Mouse (Mus musculus) embryonic facial prominence, embryonic 14.5 days (tissue): Measurements from ENCODE around the gene Myh2. TPM values are rescaled to one million over a fixed set of nuclear protein-coding genes. Genes with fewer than 3 reads are reported as not detected.

Experiments
- ATAC-seq: fragments of 200-750 bp; cut with Nextera tagmentation; 2 replicates; pipeline ENCODE4 v1.8.0; 2017; ENCODE audit warnings: low read depth, moderate number of reproducible peaks, moderate TSS enrichment
- DNase-seq: peaks from one replicate; pipeline ENCODE4 v3.0.0-alpha.2; 2015; ENCODE audit warnings: low spot score
- H3K27ac ChIP-seq: fragments of 300-500 bp; sonication (generic); replicated peaks from 2 replicates; pipeline ENCODE4 v1.5.1; 2014; ENCODE audit warnings: low read depth, mild to moderate bottlenecking, low read length, moderate library complexity
- H3K27me3 ChIP-seq: fragments of 300-500 bp; sonication (generic); replicated peaks from 2 replicates; pipeline ENCODE4 v1.6.1; 2014; ENCODE audit warnings: low read length; ENCODE audit not compliant: control insufficient read depth, insufficient read depth
- H3K36me3 ChIP-seq: fragments of 300-500 bp; sonication (generic); 2 replicates; pipeline ENCODE4 v1.6.1; 2014; ENCODE audit warnings: low read length, mixed read lengths; ENCODE audit not compliant: control insufficient read depth, insufficient read depth
- H3K4me1 ChIP-seq: fragments of 300-500 bp; sonication (generic); 2 replicates; pipeline ENCODE4 v1.6.1; 2014; ENCODE audit warnings: antibody characterized with exemption, low read length; ENCODE audit not compliant: control insufficient read depth, insufficient read depth
- H3K4me2 ChIP-seq: fragments of 300-500 bp; sonication (generic); 2 replicates; pipeline ENCODE4 v1.6.1; 2014; ENCODE audit warnings: low read depth, mild to moderate bottlenecking, low read length, moderate library complexity, mixed read lengths
- H3K4me3 ChIP-seq: fragments of 300-500 bp; sonication (generic); 2 replicates; pipeline ENCODE4 v1.5.1; 2014; ENCODE audit warnings: low read depth, mild to moderate bottlenecking, low read length
- H3K9ac ChIP-seq: fragments of 300-500 bp; sonication (generic); 2 replicates; pipeline ENCODE4 v1.6.1; 2014; ENCODE audit warnings: low read depth, mild to moderate bottlenecking, low read length, moderate library complexity, mixed read lengths
- H3K9me3 ChIP-seq: fragments of 300-500 bp; sonication (generic); 2 replicates; pipeline ENCODE4 v1.6.1; 2016; ENCODE audit warnings: low read length; ENCODE audit not compliant: control insufficient read depth
- WGBS: fragments of 180-500 bp; shearing (Covaris S2); extraction: QIAGEN DNeasy Blood & Tissue Kit; methylation state at CpG from one replicate; pipeline ENCODE4 v1.1.7; 2014; 5-methylcytosine and 5-hydroxymethylcytosine counted together
- polyA plus RNA-seq: library from polyadenylated mRNA; unstranded; fragments of >200 nt; fragmentation: Nextera tagmentation; extraction: Ambion mirVana; gene quantifications from 2 replicates; pipeline ENCODE4 v1.2.1, GENCODE M21; 2014

Myh2 gene
- polyA plus RNA-seq, 1 experiment from 2014 or later = 1.4 TPM

- H3K36me3 ChIP-seq = no peaks in the 10 kb centered on the region
- no peak overlapping the region for H3K27ac ChIP-seq
- H3K9me3 ChIP-seq = no peaks in the 10 kb centered on the region
- no peaks in the 10 kb centered on the region for H3K27me3 ChIP-seq
- no peaks in the 10 kb centered on the region for H3K4me1 ChIP-seq
- DNase-seq (no peak), ATAC-seq (no peak)
- no peak overlapping the region for H3K9ac ChIP-seq
- H3K4me2 ChIP-seq = no peak overlapping the region
- 82% methylated on average over 4 of the region's 4 CpGs for WGBS
- H3K4me3 ChIP-seq = no peak overlapping the region
Observed at GRCm38 (mm10) chr11:67148286-67149012, 22.4 kb upstream of the Myh2 start.

DNA sequence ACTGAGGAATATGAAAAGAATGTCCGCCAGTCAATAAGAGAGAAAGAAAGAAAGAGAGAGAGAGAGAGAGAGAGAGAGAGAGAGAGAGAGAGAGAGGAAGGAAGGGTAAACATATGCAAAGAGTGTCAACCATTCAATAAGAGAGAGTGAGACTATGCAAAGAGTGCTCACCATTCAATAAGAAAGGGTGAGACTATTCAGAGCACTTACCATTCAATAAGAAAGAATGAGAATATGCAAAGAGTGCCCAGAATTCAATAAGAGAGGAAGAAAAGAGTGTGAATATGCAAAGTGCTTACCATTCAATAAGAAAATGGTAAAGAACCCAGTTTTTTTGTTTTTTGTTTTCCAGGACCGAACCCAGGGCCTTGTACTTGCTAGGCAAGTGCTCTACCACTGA, 20.6 kb upstream of the Myh2 start:
- no peaks in the 10 kb centered on the region for H3K4me1 ChIP-seq
- DNase-seq = no peak
- H3K27me3 ChIP-seq = no peaks in the 10 kb centered on the region
- H3K36me3 ChIP-seq = no peaks in the 10 kb centered on the region
- H3K4me2 ChIP-seq = no peak overlapping the region
- no peak overlapping the region for H3K27ac ChIP-seq
- no peaks in the 10 kb centered on the region for H3K9me3 ChIP-seq
- no peak for ATAC-seq
- no peak overlapping the region for H3K9ac ChIP-seq
- WGBS = 82% methylated on average over 2 of the region's 2 CpGs
- no peak overlapping the region for H3K4me3 ChIP-seq

DNA sequence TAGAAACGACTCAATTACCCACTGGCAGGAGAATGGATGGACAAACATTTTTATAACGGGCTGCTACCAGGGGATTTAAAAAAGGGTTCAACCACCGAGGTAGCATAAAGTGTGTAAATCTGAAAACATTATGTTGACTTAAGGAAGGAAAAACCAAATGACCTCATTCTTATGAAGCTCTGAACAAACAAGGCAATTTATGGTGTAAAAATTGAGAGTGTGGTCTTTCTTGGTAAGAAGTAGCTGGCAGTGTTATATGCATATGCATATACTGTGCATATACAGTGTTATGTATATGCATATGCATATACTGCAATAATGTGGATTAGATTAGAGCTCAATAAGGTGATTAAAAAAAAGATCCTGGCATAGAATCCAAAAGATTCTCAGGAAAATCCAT, 19.7 kb upstream of the Myh2 start:
- no peak for ATAC-seq
- Histone ChIP-seq H3K4me2 (no peak overlapping the region), H3K9ac (no peak overlapping the region), H3K4me1 (no peaks in the 10 kb centered on the region), H3K36me3 (no peaks in the 10 kb centered on the region), H3K4me3 (no peak overlapping the region), H3K27ac (no peak overlapping the region), H3K27me3 (no peaks in the 10 kb centered on the region), H3K9me3 (no peaks in the 10 kb centered on the region)
- 64% methylated on average over 3 of the region's 3 CpGs for WGBS
- no peak for DNase-seq

DNA sequence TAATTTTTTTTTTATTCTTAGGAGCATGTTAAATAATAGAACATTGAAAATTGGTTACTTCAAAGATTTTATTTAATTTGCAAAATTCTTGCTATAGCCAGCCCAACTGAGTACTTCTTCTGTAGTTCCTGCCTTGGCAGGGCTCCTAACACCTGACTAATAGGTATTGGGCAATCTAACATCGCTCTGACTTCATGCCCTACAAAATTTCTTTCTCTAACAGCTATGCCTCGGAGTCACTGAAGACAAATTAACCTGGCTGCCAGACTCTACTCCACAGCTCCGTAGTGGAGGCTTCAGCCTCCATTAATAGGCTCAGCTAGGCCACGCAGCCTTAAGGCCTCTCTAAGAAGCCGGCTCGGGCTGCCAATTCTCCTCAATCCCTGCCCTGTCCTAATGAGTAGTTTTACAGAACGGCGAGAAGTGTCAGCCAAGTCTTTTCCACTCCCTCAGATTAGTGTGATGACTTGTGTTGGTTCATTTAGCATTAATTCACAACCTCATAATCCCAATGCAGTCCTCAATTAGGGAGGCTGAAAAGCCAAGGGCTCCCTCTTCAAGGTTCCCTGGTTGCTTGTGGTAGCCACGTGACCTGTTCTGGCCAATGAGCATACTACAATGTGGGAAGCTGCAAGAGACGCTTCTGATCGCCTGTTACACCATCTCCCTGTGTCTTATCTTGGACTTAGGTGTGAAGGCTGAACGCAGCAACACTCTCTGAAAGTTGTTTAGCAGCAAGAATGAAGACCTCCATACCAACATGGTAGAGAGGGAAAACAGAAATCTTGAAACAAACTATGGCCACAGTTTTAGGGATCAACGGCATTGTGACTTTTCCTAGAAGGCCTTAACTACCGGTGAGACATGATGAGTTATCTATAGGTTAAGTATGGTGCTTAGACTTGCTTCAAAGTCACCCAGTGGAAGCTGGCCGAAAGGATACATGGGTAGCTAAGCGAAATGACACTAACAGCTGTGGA, 18.9 kb upstream of the Myh2 start:
- no peak overlapping the region for H3K27ac ChIP-seq
- WGBS = 85% methylated on average over 16 of the region's 16 CpGs
- H3K36me3 ChIP-seq = no peaks in the 10 kb centered on the region
- DNase-seq (no peak), ATAC-seq (no peak)
- H3K9me3 ChIP-seq = no peaks in the 10 kb centered on the region
- H3K4me1 ChIP-seq = no peaks in the 10 kb centered on the region
- no peak overlapping the region for H3K4me2 ChIP-seq
- no peaks in the 10 kb centered on the region for H3K27me3 ChIP-seq
- H3K9ac ChIP-seq = no peak overlapping the region
- H3K4me3 ChIP-seq = no peak overlapping the region

DNA sequence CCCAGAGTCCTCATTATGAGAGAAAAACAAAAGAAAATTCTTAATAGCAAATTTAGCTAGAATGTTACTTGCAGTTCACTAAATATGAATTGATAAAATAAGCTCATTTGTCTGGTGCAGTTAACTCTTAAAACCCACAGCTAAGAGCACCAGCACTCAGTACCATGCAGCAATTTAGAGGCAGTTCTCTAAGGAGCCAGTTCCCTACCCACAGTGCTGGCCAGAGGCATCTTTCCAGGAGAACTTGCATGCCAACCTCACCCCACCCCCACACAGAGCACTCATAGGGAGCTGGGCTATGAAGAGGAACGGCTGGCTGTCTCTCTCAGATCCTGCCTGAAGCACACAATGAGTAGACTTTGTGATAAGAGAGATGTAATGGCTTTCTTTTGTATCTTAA, 17.7 kb upstream of the Myh2 start:
- no peak overlapping the region for H3K4me3 ChIP-seq
- no peaks in the 10 kb centered on the region for H3K4me1 ChIP-seq
- no peak overlapping the region for H3K9ac ChIP-seq
- DNase-seq = peak; percentile 36
- H3K36me3 ChIP-seq = no peaks in the 10 kb centered on the region
- no peaks in the 10 kb centered on the region for H3K9me3 ChIP-seq
- no peak overlapping the region for H3K27ac ChIP-seq
- H3K4me2 ChIP-seq = no peak overlapping the region
- 23% methylated on average over 1 of the region's 1 CpGs for WGBS
- no peak for ATAC-seq
- H3K27me3 ChIP-seq = no peaks in the 10 kb centered on the region

DNA sequence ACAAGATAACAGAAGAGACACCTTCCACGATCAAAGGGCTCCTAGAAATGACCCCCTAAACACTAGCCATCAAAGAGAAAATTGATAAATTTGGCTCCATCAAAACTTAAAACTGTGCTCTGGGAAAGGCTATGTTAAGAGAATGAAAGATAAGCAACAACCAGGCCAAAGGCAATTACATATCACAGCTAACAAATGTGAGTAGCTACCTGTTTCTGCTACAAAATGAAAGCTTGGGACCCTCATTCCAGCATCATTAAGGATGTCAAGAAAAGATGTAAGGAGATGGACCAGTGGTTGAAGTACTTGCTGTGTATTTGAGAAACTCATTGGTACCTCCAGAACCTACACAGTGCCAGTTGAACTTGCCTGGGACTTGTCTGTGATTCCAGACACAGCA, 17.0 kb upstream of the Myh2 start:
- no peak overlapping the region for H3K27ac ChIP-seq
- WGBS = 81% methylated on average over 1 of the region's 1 CpGs
- no peaks in the 10 kb centered on the region for H3K36me3 ChIP-seq
- no peak overlapping the region for H3K9ac ChIP-seq
- DNase-seq = no peak
- H3K4me2 ChIP-seq = no peak overlapping the region
- no peak for ATAC-seq
- H3K27me3 ChIP-seq = no peaks in the 10 kb centered on the region
- H3K4me1 ChIP-seq = no peaks in the 10 kb centered on the region
- no peak overlapping the region for H3K4me3 ChIP-seq
- H3K9me3 ChIP-seq = no peaks in the 10 kb centered on the region

DNA sequence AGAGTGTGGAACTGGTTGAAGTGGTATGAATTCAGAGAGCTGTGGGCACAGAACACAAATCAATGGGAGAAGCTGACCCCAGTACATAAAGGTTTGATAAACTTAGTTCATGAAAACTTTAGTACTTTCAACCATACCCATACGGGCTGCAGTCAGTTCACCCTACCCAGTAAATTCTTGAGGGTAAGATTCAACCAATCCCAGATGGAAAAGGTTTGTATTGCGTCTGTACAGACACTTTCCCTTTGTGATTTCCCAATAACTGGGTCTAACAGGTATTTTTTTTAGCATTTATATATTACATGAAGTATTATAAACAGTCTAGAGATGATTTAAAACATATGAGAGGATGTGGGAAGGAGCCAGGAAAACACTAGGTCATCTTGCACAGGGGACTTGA, 15.2 kb upstream of the Myh2 start:
- Histone ChIP-seq H3K27ac (no peak overlapping the region), H3K4me1 (no peaks in the 10 kb centered on the region), H3K9ac (no peak overlapping the region), H3K4me3 (no peak overlapping the region), H3K27me3 (no peaks in the 10 kb centered on the region), H3K4me2 (no peak overlapping the region), H3K36me3 (no peaks in the 10 kb centered on the region), H3K9me3 (no peaks in the 10 kb centered on the region)
- ATAC-seq = no peak
- 65% methylated on average over 2 of the region's 2 CpGs for WGBS
- DNase-seq = no peak

DNA sequence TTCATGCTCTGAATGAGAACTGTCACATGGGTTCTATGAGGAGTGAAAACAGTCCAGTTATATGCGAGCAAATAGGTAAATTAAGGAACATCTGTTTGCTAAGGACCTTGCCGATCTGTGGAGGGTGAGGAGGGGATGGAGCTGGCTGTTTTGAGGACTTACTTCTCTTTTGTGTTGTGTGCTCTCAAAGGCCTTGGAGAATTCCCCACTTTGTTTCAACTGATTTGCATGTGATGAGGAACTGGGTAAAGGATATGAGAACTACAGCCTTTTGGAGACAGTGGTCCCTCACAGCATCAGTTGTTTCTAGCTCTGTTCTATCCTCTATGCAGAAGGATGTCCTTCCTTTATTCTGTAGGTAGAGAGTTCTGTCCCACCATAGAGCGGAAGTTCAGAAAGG, 10.7 kb upstream of the Myh2 start:
- H3K9ac ChIP-seq = no peak overlapping the region

More for the DNA sequence above, 10.7 kb upstream of the Myh2 start:
- 81% methylated on average over 3 of the region's 3 CpGs for WGBS
- no peak overlapping the region for H3K4me3 ChIP-seq
- no peak overlapping the region for H3K4me2 ChIP-seq
- no peaks in the 10 kb centered on the region for H3K27me3 ChIP-seq
- H3K4me1 ChIP-seq = no peaks in the 10 kb centered on the region
- ATAC-seq = no peak
- no peaks in the 10 kb centered on the region for H3K9me3 ChIP-seq
- H3K36me3 ChIP-seq = no peaks in the 10 kb centered on the region
- no peak overlapping the region for H3K27ac ChIP-seq
- no peak for DNase-seq
